Mouse (Mus musculus) intestine, postnatal 0 days (tissue): Measurements from ENCODE around the gene Glipr1l2. TPM values are rescaled to one million over a fixed set of nuclear protein-coding genes. Genes with fewer than 3 reads are reported as not detected.

ENCODE experiments used
- ATAC-seq: fragments of 200-750 bp; cut with Nextera tagmentation; 2 replicates; pipeline ENCODE4 v1.8.0; 2017; ENCODE audit warnings: mild to moderate bottlenecking, moderate TSS enrichment, moderate library complexity
- H3K27ac ChIP-seq: fragments of 300-500 bp; sonication (generic); 2 replicates; pipeline ENCODE4 v1.5.1; 2014; ENCODE audit warnings: mild to moderate bottlenecking, low read depth, low read length, moderate library complexity
- H3K27me3 ChIP-seq: fragments of 300-500 bp; sonication (generic); replicated peaks from 2 replicates; pipeline ENCODE4 v1.6.1; 2014; ENCODE audit warnings: low read length, mixed read lengths; ENCODE audit not compliant: control insufficient read depth, insufficient read depth
- H3K36me3 ChIP-seq: fragments of 300-500 bp; sonication (generic); 2 replicates; pipeline ENCODE4 v1.6.1; 2014; ENCODE audit warnings: mild to moderate bottlenecking, moderate library complexity; ENCODE audit not compliant: control insufficient read depth, insufficient read depth
- H3K4me1 ChIP-seq: fragments of 300-500 bp; sonication (generic); replicated peaks from 2 replicates; pipeline ENCODE4 v1.6.1; 2014; ENCODE audit warnings: antibody characterized with exemption, low read length, mixed read lengths; ENCODE audit not compliant: control insufficient read depth, insufficient read depth
- H3K4me2 ChIP-seq: fragments of 300-500 bp; sonication (generic); replicated peaks from 2 replicates; pipeline ENCODE4 v1.6.1; 2014; ENCODE audit warnings: low read depth, mild to moderate bottlenecking, moderate library complexity
- H3K4me3 ChIP-seq: fragments of 300-500 bp; sonication (generic); 2 replicates; pipeline ENCODE4 v1.5.1; 2014; ENCODE audit warnings: low read depth, low read length
- H3K9ac ChIP-seq: fragments of 300-500 bp; sonication (generic); 2 replicates; pipeline ENCODE4 v1.6.1; 2014; ENCODE audit warnings: mild to moderate bottlenecking, low read depth, low read length
- H3K9me3 ChIP-seq: fragments of 300-500 bp; sonication (generic); 2 replicates; pipeline ENCODE4 v1.6.1; 2016; ENCODE audit warnings: mixed run types; ENCODE audit not compliant: control insufficient read depth
- CTCF ChIP-seq: sonication (generic); IDR thresholded peaks from 2 replicates; pipeline ENCODE4 v1.5.1; 2016; ENCODE audit warnings: low read depth, mild to moderate bottlenecking, control low read depth, antibody characterized with exemption, moderate library complexity
- whole genome bisulfite sequencing: fragments of 180-500 bp; shearing (Covaris S2); extraction: QIAGEN DNeasy Blood & Tissue Kit; methylation state at CpG from one replicate; pipeline ENCODE4 v1.1.7; 2014; 5-methylcytosine and 5-hydroxymethylcytosine counted together
- polyA plus RNA-seq: library from polyadenylated mRNA; unstranded; fragments of >200 nt; fragmentation: Nextera tagmentation; extraction: Ambion mirVana; gene quantifications from 2 replicates; pipeline ENCODE4 v1.2.1, GENCODE M21; 2015

Glipr1l2 gene
- polyA plus RNA-seq, 1 experiment from 2014 or later = not detected

GRCm38 (mm10) chr10:112138050-112138870 lies 55.1 kb downstream of the Glipr1l2 start:
- H3K9ac ChIP-seq = no peak overlapping the region
- no peak for ATAC-seq
- H3K4me3 ChIP-seq = 0 out of 2 replicates have a peak overlapping the region, but pooled peaks have one; percentile 14
- H3K27ac ChIP-seq = no peak overlapping the region
- peak; percentile 71 for TF ChIP-seq CTCF
- no peaks in the 10 kb centered on the region for H3K36me3 ChIP-seq
- WGBS = 20% methylated on average over 9 of the region's 9 CpGs
- no peaks in the 10 kb centered on the region for H3K9me3 ChIP-seq
- no peaks in the 10 kb centered on the region for H3K4me1 ChIP-seq
- peak overlapping the region; percentile 37 for H3K4me2 ChIP-seq
- no peaks in the 10 kb centered on the region for H3K27me3 ChIP-seq

DNA sequence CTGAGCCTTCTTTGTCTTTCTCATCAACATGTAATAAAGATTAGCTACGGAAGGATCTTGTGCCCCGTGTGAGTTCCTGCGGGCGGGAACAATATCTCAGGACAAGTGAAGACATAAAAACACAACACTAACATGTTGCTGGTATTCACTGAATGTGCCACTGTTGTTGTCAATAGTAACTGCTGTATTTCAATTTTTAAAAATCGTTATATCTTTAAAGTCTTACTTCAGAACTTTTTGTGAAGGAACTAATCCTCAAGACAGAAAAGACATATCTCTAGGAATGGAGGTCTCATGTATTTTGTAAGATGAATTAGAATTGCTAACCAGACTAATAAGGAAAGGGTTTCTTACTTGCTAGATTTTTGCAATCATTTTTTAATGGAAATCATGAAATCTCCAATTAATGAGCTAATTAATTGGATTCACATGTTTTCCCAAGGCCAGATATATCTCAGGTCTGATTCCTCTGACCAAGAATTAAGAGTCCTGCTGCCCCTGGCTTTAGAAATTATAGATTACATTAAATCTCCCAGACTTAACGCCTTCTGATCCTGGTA lies 55.8 kb downstream of the Glipr1l2 start:
- WGBS = 36% methylated on average over 6 of the region's 6 CpGs
- no peak for ATAC-seq
- Histone ChIP-seq H3K4me2 (peak overlapping the region; percentile 37), H3K27ac (no peak overlapping the region), H3K4me3 (0 out of 2 replicates have a peak overlapping the region, but pooled peaks have one; percentile 14), H3K4me1 (no peaks in the 10 kb centered on the region), H3K36me3 (no peaks in the 10 kb centered on the region), H3K9ac (no peak overlapping the region), H3K9me3 (no peaks in the 10 kb centered on the region), H3K27me3 (no peaks in the 10 kb centered on the region)
- no peak for TF ChIP-seq CTCF

- no peak for ATAC-seq
These were observed 56.7 kb downstream of the Glipr1l2 start for GRCm38 (mm10) chr10:112139834-112140233.

More at GRCm38 (mm10) chr10:112139834-112140233, 56.7 kb downstream of the Glipr1l2 start:
- TF ChIP-seq CTCF = no peak
- Histone ChIP-seq H3K9ac (no peak overlapping the region), H3K27me3 (no peaks in the 10 kb centered on the region), H3K36me3 (no peaks in the 10 kb centered on the region), H3K27ac (no peak overlapping the region), H3K9me3 (no peaks in the 10 kb centered on the region), H3K4me2 (no peak overlapping the region), H3K4me1 (no peaks in the 10 kb centered on the region), H3K4me3 (no peak overlapping the region)
- WGBS = 62% methylated on average over 2 of the region's 2 CpGs

Other genes with a start within 250 kb of the Glipr1l2 start
- 12.7 and 13.6 TPM in 2 replicates for gene Krr1, start 110.7 kb upstream of the Glipr1l2 start, polyA plus RNA-seq
- gene Glipr1, start 80.7 kb upstream of the Glipr1l2 start, polyA plus RNA-seq = 8.9 and 11.8 TPM in 2 replicates
- not detected in 2 replicates for gene Glipr1l1, start 23.2 kb upstream of the Glipr1l2 start, polyA plus RNA-seq
- gene Glipr1l3, start 77.0 kb downstream of the Glipr1l2 start, polyA plus RNA-seq = not detected in 2 replicates
- gene Caps2, start 80.3 kb downstream of the Glipr1l2 start, polyA plus RNA-seq = 0.17 TPM in 1 of 2 replicates, not detected in the other
- 0.30 and 0.39 TPM in 2 replicates for gene Kcnc2, start 187.8 kb downstream of the Glipr1l2 start, polyA plus RNA-seq